Mouse (Mus musculus) lung, embryonic 14.5 days (tissue): ENCODE measurements at regions not wholly inside any gene's neighbourhood (a gene's known extent, or its start where the extent isn't known, plus 50 kb on each side); places are given as distances from the start of the nearest gene placed in this dataset.

ENCODE experiments used
- ATAC-seq: fragments of 200-750 bp; cut with Nextera tagmentation; 2 replicates; pipeline ENCODE4 v1.8.0; 2017; ENCODE audit warnings: mild to moderate bottlenecking, moderate TSS enrichment, moderate library complexity; ENCODE audit not compliant: insufficient read depth
- DNase-seq: peaks from one replicate; pipeline ENCODE4 v3.0.0-alpha.2; 2015
- H3K27ac ChIP-seq: fragments of 300-500 bp; sonication (generic); 2 replicates; pipeline ENCODE4 v1.5.1; 2014; ENCODE audit warnings: low read depth, mild to moderate bottlenecking, moderate library complexity
- H3K27me3 ChIP-seq: fragments of 300-500 bp; sonication (generic); 2 replicates; pipeline ENCODE4 v1.6.1; 2014; ENCODE audit warnings: low read length, control low read depth; ENCODE audit not compliant: insufficient read depth
- H3K36me3 ChIP-seq: fragments of 300-500 bp; sonication (generic); 2 replicates; pipeline ENCODE4 v1.6.1; 2014; ENCODE audit warnings: control low read depth; ENCODE audit not compliant: insufficient read depth
- H3K4me1 ChIP-seq: fragments of 300-500 bp; sonication (generic); 2 replicates; pipeline ENCODE4 v1.6.1; 2014; ENCODE audit warnings: antibody characterized with exemption, control low read depth; ENCODE audit not compliant: insufficient read depth
- H3K4me2 ChIP-seq: fragments of 300-500 bp; sonication (generic); 2 replicates; pipeline ENCODE4 v1.6.1; 2014; ENCODE audit warnings: mild to moderate bottlenecking
- H3K4me3 ChIP-seq: fragments of 300-500 bp; sonication (generic); 2 replicates; pipeline ENCODE4 v1.5.1; 2014; ENCODE audit warnings: low read depth, low read length
- H3K9ac ChIP-seq: fragments of 300-500 bp; sonication (generic); 2 replicates; pipeline ENCODE4 v1.6.1; 2014
- H3K9me3 ChIP-seq: fragments of 300-500 bp; sonication (generic); 2 replicates; pipeline ENCODE4 v1.6.1; 2016; ENCODE audit warnings: low read depth, low read length, control low read depth
- CTCF ChIP-seq: IDR thresholded peaks from 2 replicates; pipeline ENCODE4 v1.5.1; 2016; ENCODE audit warnings: antibody characterized with exemption, low read depth
- WGBS: fragments of 180-500 bp; shearing (Covaris S2); extraction: QIAGEN DNeasy Blood & Tissue Kit; methylation state at CpG from one replicate; pipeline ENCODE4 v1.1.7; 2014; 5-methylcytosine and 5-hydroxymethylcytosine counted together

DNA sequence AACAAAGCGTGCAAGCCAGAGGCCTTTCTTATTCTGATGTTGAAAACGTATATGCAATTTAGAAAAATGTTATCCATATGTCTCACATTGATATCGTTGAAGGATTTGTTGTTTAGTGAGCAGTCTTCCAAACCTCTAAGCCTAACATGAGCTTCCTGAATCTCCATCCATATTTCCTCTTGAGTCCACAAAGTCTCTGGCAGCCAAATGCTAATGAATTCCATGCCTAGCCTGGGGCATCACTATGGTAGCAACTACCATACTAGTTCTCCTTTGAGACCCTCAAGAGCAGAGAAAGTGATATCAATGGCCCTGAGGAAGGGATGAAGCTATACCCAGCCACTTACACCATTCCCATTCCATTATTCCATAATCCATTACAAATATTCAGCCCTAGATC is 199.6 kb downstream of the Dcdc2c start:
- H3K9ac ChIP-seq: no peak overlapping the region
- no peaks in the 10 kb centered on the region for H3K4me1 ChIP-seq
- H3K27ac ChIP-seq: no peak overlapping the region
- H3K27me3 ChIP-seq: no peaks in the 10 kb centered on the region
- H3K9me3 ChIP-seq: no peaks in the 10 kb centered on the region
- no peak overlapping the region for H3K4me3 ChIP-seq
- no peak overlapping the region for H3K4me2 ChIP-seq
- no peak for ATAC-seq
- TF ChIP-seq CTCF: no peak
- WGBS: 69% methylated on average over 3 of the region's 3 CpGs
- DNase-seq: no peak
- no peaks in the 10 kb centered on the region for H3K36me3 ChIP-seq

DNA sequence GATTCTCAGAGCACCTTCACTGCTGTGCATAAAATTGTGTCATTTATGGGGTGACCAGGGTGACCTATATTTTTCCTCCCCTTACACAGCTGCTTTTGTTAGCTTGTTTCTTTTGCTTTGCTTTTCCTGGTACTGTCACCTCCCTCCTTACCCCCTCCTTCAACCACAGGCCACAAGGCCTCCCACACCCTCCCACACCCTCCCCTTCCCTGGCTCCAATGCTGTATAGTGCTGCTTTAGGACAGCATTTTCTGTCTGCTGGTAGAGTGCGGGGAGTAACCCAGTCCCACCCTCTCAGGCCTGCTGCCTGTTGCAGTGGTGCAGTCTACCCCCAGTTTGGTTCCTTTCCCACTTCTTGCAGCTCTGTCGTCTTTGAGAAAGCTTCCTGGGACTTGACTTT is 209.5 kb downstream of the Dcdc2c start:
- Histone ChIP-seq H3K36me3 (no peaks in the 10 kb centered on the region), H3K9me3 (no peaks in the 10 kb centered on the region), H3K4me3 (no peak overlapping the region), H3K27ac (no peak overlapping the region), H3K4me2 (no peak overlapping the region), H3K4me1 (no peaks in the 10 kb centered on the region), H3K27me3 (no peaks in the 10 kb centered on the region), H3K9ac (no peak overlapping the region)
- DNase-seq (no peak), ATAC-seq (no peak)
- WGBS: 78% methylated on average over 2 of the region's 2 CpGs
- no peak for TF ChIP-seq CTCF

DNA sequence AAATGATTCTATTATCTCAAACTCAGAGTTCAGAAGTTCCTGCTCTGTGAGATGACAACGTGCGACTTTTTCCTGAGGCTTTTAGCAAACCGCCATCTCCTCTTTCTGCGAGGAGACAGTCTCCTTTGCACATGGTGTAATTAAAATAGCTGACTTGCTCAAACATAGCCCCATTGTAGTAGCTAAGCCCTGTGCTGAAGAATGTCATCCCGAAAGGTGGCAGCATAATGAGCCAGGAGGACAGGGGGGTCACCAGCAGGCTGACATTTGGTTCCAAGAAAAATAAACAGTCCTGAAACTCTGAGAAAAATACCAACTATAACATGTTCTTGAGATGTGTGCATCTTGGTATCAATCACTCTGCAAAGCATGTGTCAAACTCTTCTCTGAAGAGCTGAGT is 219.6 kb downstream of the Dcdc2c start:
- Histone ChIP-seq H3K4me2 (no peak overlapping the region), H3K27me3 (no peaks in the 10 kb centered on the region), H3K36me3 (no peaks in the 10 kb centered on the region), H3K9me3 (no peaks in the 10 kb centered on the region), H3K4me1 (no peaks in the 10 kb centered on the region), H3K4me3 (no peak overlapping the region), H3K27ac (no peak overlapping the region), H3K9ac (no peak overlapping the region)
- TF ChIP-seq CTCF: no peak
- WGBS: 11% methylated on average over 5 of the region's 5 CpGs
- no peak for DNase-seq
- ATAC-seq: no peak

DNA sequence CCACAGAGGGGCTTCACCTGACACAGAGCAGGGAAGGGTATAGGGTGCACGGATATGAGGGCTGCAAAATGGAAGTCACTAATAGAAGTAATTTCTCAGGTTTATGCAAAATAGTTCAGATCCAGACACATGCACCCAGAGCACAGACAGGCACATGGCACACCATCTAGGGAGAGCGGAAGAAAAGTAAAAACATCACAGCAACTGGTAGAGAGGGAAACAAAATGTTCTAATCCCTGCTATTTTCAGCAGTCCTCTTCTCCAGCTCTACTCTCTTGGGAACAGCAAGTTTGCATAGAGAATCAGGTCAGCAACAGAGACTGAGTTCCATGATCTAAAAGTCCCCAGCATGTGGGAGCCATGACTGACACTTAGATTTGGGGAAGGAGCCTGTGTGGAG is 220.4 kb downstream of the Dcdc2c start:
- ATAC-seq: no peak
- no peaks in the 10 kb centered on the region for H3K27me3 ChIP-seq
- H3K4me2 ChIP-seq: no peak overlapping the region
- no peak overlapping the region for H3K4me3 ChIP-seq
- 72% methylated on average over 2 of the region's 2 CpGs for WGBS
- H3K9me3 ChIP-seq: no peaks in the 10 kb centered on the region
- TF ChIP-seq CTCF: no peak
- H3K9ac ChIP-seq: no peak overlapping the region
- no peaks in the 10 kb centered on the region for H3K36me3 ChIP-seq
- no peak for DNase-seq
- no peak overlapping the region for H3K27ac ChIP-seq
- no peaks in the 10 kb centered on the region for H3K4me1 ChIP-seq

DNA sequence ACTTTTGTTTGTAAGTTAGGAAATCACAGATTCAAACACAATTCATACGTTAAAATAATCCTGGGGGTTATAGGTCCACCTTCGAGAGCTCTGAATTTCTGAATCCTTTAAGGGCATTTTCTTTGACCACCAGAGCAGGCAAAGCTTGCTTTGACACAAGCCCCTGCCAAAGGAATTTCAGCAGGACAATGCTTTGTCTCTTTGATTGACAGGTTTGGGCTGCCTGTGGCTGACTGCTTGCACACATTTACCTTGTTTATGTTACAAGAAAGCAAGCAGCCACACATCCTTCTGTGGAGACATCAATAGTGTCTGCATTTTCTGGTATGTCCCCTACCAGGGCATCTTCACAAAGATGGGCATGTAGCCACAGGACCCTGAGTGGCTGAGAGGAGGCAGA is 228.5 kb downstream of the Dcdc2c start:
- Histone ChIP-seq H3K27ac (no peak overlapping the region), H3K9ac (no peak overlapping the region), H3K4me2 (no peak overlapping the region), H3K9me3 (no peaks in the 10 kb centered on the region), H3K36me3 (no peaks in the 10 kb centered on the region), H3K27me3 (no peaks in the 10 kb centered on the region), H3K4me1 (no peaks in the 10 kb centered on the region), H3K4me3 (no peak overlapping the region)
- DNase-seq (no peak), ATAC-seq (no peak)
- no peak for TF ChIP-seq CTCF
- WGBS: 50% methylated on average over 2 of the region's 2 CpGs

DNA sequence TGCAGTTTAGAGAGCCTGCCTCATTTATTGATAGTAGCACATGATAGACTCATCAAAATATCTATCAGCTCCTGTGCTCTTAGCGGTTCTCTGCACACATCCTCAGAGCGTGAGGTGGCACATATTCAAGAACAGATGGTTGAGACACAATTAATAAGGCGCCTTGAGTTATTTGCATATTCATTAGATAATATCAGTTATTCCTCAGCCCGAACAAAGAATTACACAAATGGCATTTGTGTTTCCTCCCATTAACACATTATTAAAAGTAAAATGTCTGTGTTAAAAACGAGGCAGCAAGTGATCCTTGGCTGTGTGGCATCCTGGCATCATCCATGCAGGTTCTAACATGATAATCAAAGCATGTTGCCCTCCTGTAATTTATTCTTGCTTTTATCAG is 243.0 kb downstream of the Dcdc2c start:
- H3K4me3 ChIP-seq: no peak overlapping the region
- H3K4me1 ChIP-seq: no peaks in the 10 kb centered on the region
- no peak overlapping the region for H3K4me2 ChIP-seq
- no peaks in the 10 kb centered on the region for H3K36me3 ChIP-seq
- H3K27ac ChIP-seq: no peak overlapping the region
- DNase-seq (no peak), ATAC-seq (no peak)
- H3K9ac ChIP-seq: no peak overlapping the region
- WGBS: 70% methylated on average over 5 of the region's 5 CpGs
- TF ChIP-seq CTCF: no peak
- H3K27me3 ChIP-seq: no peaks in the 10 kb centered on the region
- H3K9me3 ChIP-seq: no peaks in the 10 kb centered on the region

DNA sequence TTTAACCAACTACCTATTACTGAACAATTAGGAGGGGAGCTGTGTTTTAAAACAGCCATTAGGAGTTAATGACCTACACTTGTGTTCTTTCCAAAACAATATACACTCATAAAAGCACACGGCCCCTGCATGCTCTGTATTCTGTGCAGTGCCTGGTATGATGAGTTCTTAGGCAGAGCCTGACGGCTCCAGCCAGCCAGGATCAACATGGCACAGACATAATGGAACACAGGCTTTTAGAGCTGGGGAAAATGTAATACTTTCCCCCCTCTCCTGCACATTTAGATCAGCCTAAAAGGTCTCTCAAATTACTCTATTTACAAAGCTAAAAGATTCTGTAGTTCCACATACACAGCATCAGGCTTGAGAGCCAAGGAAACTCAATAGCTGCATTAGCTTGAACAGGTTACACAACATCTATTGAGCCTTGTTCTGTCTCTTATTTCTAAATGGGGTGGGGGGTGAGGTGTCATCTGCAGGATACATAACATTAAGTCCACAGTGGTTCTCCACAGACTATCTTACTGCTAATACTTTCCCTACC is 250.1 kb downstream of the Dcdc2c start:
- ATAC-seq (no peak), DNase-seq (no peak)
- Histone ChIP-seq H3K4me3 (no peak overlapping the region), H3K4me1 (no peaks in the 10 kb centered on the region), H3K9me3 (no peaks in the 10 kb centered on the region), H3K27ac (no peak overlapping the region), H3K9ac (no peak overlapping the region), H3K36me3 (no peaks in the 10 kb centered on the region), H3K27me3 (no peaks in the 10 kb centered on the region), H3K4me2 (no peak overlapping the region)
- TF ChIP-seq CTCF: no peak
- WGBS: 59% methylated on average over 2 of the region's 2 CpGs

DNA sequence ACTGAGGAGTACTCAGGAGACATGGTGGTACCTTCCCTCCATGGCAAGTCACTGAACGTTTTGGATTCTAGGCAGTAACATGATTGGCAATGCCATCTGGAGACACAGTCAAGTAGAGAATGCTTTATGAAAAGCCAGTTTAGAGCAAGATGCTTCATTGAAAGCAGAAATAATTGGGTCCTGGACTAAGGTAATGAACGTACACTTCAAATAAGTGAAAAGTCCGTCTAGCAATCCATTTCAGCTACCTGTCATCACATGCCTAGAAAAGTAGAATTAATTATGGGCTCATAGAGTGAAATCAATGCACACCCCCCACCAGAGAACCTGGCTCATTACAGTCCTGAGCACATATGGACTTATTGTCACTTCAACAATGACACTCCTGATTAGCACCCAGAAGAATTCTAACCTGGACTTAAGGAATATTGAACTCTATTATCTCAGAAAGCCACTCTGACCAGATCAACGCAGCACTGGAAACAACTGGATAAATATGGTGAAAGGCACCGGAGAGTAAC is 263.8 kb downstream of the Dcdc2c start:
- Histone ChIP-seq H3K27me3 (no peaks in the 10 kb centered on the region), H3K9ac (no peak overlapping the region), H3K36me3 (no peaks in the 10 kb centered on the region), H3K27ac (no peak overlapping the region), H3K9me3 (no peaks in the 10 kb centered on the region), H3K4me3 (no peak overlapping the region), H3K4me2 (no peak overlapping the region), H3K4me1 (no peaks in the 10 kb centered on the region)
- 87% methylated on average over 5 of the region's 5 CpGs for WGBS
- no peak for TF ChIP-seq CTCF
- ATAC-seq: no peak
- no peak for DNase-seq
